Mouse (Mus musculus): ENCODE measurements around the gene Rbfox3. TPM values are rescaled to one million over a fixed set of nuclear protein-coding genes. Genes with fewer than 3 reads are reported as not detected.

Rbfox3 gene
- 1.1 and 1.3 TPM in 2 replicates for polyA plus RNA-seq (2014; fragmentation: Nextera tagmentation; extraction: Ambion mirVana)

GRCm38 (mm10) chr11:118911307-118912070 lies at the start of gene Rbfox3:
Rbfox3 (minus strand) TSS chr11:118911597.
- H3K27me3 ChIP-seq (replicated peaks; ENCODE audit: control insufficient read depth, insufficient read depth, low read length) = peaks cover 50% of the 10 kb centered on the region
- no peaks in the 10 kb centered on the region for H3K9me3 ChIP-seq (ENCODE audit: control insufficient read depth, low read length)
- no peak within 1 kb of the TSS for H3K4me3 ChIP-seq (ENCODE audit: low read depth, low read length)
- no peak for ATAC-seq (replicated peaks; ENCODE audit: low FRiP score)
- no peak for DNase-seq (ENCODE audit: low spot score)
- H3K4me2 ChIP-seq = no peak within 1 kb of the TSS
- H3K9ac ChIP-seq (ENCODE audit: low read depth, low read length) = no peak within 1 kb of the TSS
- no peaks in the 10 kb centered on the region; the same call in 1 of the 2 replicates for H3K4me1 ChIP-seq (replicated peaks; ENCODE audit: control insufficient read depth, insufficient read depth, low read length)
- no peaks in the 10 kb centered on the region for H3K36me3 ChIP-seq (ENCODE audit: control insufficient read depth, insufficient read depth, low read length)
- 50% methylated on average over 4 of the region's 4 CpGs for WGBS
- H3K27ac ChIP-seq (ENCODE audit: low read depth, low read length) = no peak within 1 kb of the TSS

- Histone ChIP-seq H3K9ac (ENCODE audit: low read depth, low read length) (no peak overlapping the region), H3K27ac (ENCODE audit: low read depth, low read length) (no peak overlapping the region), H3K9me3 (ENCODE audit: control insufficient read depth, low read length) (no peaks in the 10 kb centered on the region), H3K4me2 (no peak overlapping the region), H3K4me3 (ENCODE audit: low read depth, low read length) (no peak overlapping the region), H3K36me3 (ENCODE audit: control insufficient read depth, insufficient read depth, low read length) (no peaks in the 10 kb centered on the region), H3K27me3 (replicated peaks; ENCODE audit: control insufficient read depth, insufficient read depth, low read length) (0 out of 2 replicates have a peak, but pooled peaks cover 2% of the 10 kb centered on the region), H3K4me1 (replicated peaks; ENCODE audit: control insufficient read depth, insufficient read depth, low read length) (no peaks in the 10 kb centered on the region)
- WGBS = 69% methylated on average over 3 of the region's 3 CpGs
- ATAC-seq (replicated peaks; ENCODE audit: low FRiP score) (no peak), DNase-seq (ENCODE audit: low spot score) (no peak)
These were observed 49.3 kb upstream of the Rbfox3 start for GRCm38 (mm10) chr11:118960649-118961048.

GRCm38 (mm10) chr11:118957070-118957471 lies 45.7 kb upstream of the Rbfox3 start:
- Histone ChIP-seq H3K9me3 (ENCODE audit: control insufficient read depth, low read length) (no peaks in the 10 kb centered on the region), H3K9ac (ENCODE audit: low read depth, low read length) (no peak overlapping the region), H3K36me3 (ENCODE audit: control insufficient read depth, insufficient read depth, low read length) (no peaks in the 10 kb centered on the region), H3K4me2 (no peak overlapping the region), H3K27me3 (replicated peaks; ENCODE audit: control insufficient read depth, insufficient read depth, low read length) (0 out of 2 replicates have a peak, but pooled peaks cover 4% of the 10 kb centered on the region), H3K4me3 (ENCODE audit: low read depth, low read length) (no peak overlapping the region), H3K27ac (ENCODE audit: low read depth, low read length) (no peak overlapping the region), H3K4me1 (replicated peaks; ENCODE audit: control insufficient read depth, insufficient read depth, low read length) (no peaks in the 10 kb centered on the region)
- DNase-seq (ENCODE audit: low spot score) = no peak
- WGBS = 70% methylated on average over 14 of the region's 14 CpGs
- no peak for ATAC-seq (replicated peaks; ENCODE audit: low FRiP score)

- Histone ChIP-seq H3K4me3 (ENCODE audit: low read depth, low read length) (no peak overlapping the region), H3K9me3 (ENCODE audit: control insufficient read depth, low read length) (no peaks in the 10 kb centered on the region), H3K27me3 (replicated peaks; ENCODE audit: control insufficient read depth, insufficient read depth, low read length) (peaks cover 7% of the 10 kb centered on the region; the same call in 1 of the 2 replicates), H3K4me1 (replicated peaks; ENCODE audit: control insufficient read depth, insufficient read depth, low read length) (no peaks in the 10 kb centered on the region), H3K27ac (ENCODE audit: low read depth, low read length) (no peak overlapping the region), H3K4me2 (no peak overlapping the region), H3K9ac (ENCODE audit: low read depth, low read length) (no peak overlapping the region), H3K36me3 (ENCODE audit: control insufficient read depth, insufficient read depth, low read length) (no peaks in the 10 kb centered on the region)
- DNase-seq (ENCODE audit: low spot score) (no peak), ATAC-seq (replicated peaks; ENCODE audit: low FRiP score) (no peak)
- 29% methylated on average over 6 of the region's 6 CpGs for WGBS
These were observed 43.6 kb upstream of the Rbfox3 start for GRCm38 (mm10) chr11:118955016-118955415.

- Histone ChIP-seq H3K4me1 (replicated peaks; ENCODE audit: control insufficient read depth, insufficient read depth, low read length) (no peaks in the 10 kb centered on the region), H3K4me3 (ENCODE audit: low read depth, low read length) (no peak overlapping the region), H3K9me3 (ENCODE audit: control insufficient read depth, low read length) (no peaks in the 10 kb centered on the region), H3K4me2 (no peak overlapping the region), H3K9ac (ENCODE audit: low read depth, low read length) (no peak overlapping the region), H3K27ac (ENCODE audit: low read depth, low read length) (no peak overlapping the region), H3K36me3 (ENCODE audit: control insufficient read depth, insufficient read depth, low read length) (no peaks in the 10 kb centered on the region), H3K27me3 (replicated peaks; ENCODE audit: control insufficient read depth, insufficient read depth, low read length) (peaks cover under 1% of the 10 kb centered on the region; the same call in 1 of the 2 replicates)
- DNase-seq (ENCODE audit: low spot score) (no peak), ATAC-seq (replicated peaks; ENCODE audit: low FRiP score) (no peak)
- WGBS = 76% methylated on average over 8 of the region's 8 CpGs
These were observed 34.5 kb upstream of the Rbfox3 start for GRCm38 (mm10) chr11:118945868-118946267.

GRCm38 (mm10) chr11:118941268-118941667 lies 29.9 kb upstream of the Rbfox3 start:
- 48% methylated on average over 5 of the region's 5 CpGs for WGBS
- Histone ChIP-seq H3K27me3 (replicated peaks; ENCODE audit: control insufficient read depth, insufficient read depth, low read length) (0 out of 2 replicates have a peak, but pooled peaks cover 6% of the 10 kb centered on the region), H3K9ac (ENCODE audit: low read depth, low read length) (no peak overlapping the region), H3K4me3 (ENCODE audit: low read depth, low read length) (no peak overlapping the region), H3K9me3 (ENCODE audit: control insufficient read depth, low read length) (no peaks in the 10 kb centered on the region), H3K4me1 (replicated peaks; ENCODE audit: control insufficient read depth, insufficient read depth, low read length) (no peaks in the 10 kb centered on the region), H3K4me2 (no peak overlapping the region), H3K27ac (ENCODE audit: low read depth, low read length) (no peak overlapping the region), H3K36me3 (ENCODE audit: control insufficient read depth, insufficient read depth, low read length) (no peaks in the 10 kb centered on the region)
- ATAC-seq (replicated peaks; ENCODE audit: low FRiP score) (no peak), DNase-seq (ENCODE audit: low spot score) (no peak)

GRCm38 (mm10) chr11:118940539-118940938 lies 29.1 kb upstream of the Rbfox3 start:
- H3K27ac ChIP-seq (ENCODE audit: low read depth, low read length) = no peak overlapping the region
- no peak overlapping the region for H3K4me2 ChIP-seq
- H3K4me1 ChIP-seq (replicated peaks; ENCODE audit: control insufficient read depth, insufficient read depth, low read length) = no peaks in the 10 kb centered on the region
- no peak for DNase-seq (ENCODE audit: low spot score)
- H3K4me3 ChIP-seq (ENCODE audit: low read depth, low read length) = no peak overlapping the region
- WGBS = 75% methylated on average over 11 of the region's 11 CpGs
- 0 out of 2 replicates have a peak, but pooled peaks cover 6% of the 10 kb centered on the region for H3K27me3 ChIP-seq (replicated peaks; ENCODE audit: control insufficient read depth, insufficient read depth, low read length)
- H3K9ac ChIP-seq (ENCODE audit: low read depth, low read length) = no peak overlapping the region
- ATAC-seq (replicated peaks; ENCODE audit: low FRiP score) = no peak
- no peaks in the 10 kb centered on the region for H3K36me3 ChIP-seq (ENCODE audit: control insufficient read depth, insufficient read depth, low read length)
- H3K9me3 ChIP-seq (ENCODE audit: control insufficient read depth, low read length) = no peaks in the 10 kb centered on the region

- Histone ChIP-seq H3K4me3 (ENCODE audit: low read depth, low read length) (no peak overlapping the region), H3K4me2 (no peak overlapping the region), H3K36me3 (ENCODE audit: control insufficient read depth, insufficient read depth, low read length) (no peaks in the 10 kb centered on the region), H3K4me1 (replicated peaks; ENCODE audit: control insufficient read depth, insufficient read depth, low read length) (no peaks in the 10 kb centered on the region), H3K9me3 (ENCODE audit: control insufficient read depth, low read length) (no peaks in the 10 kb centered on the region), H3K27ac (ENCODE audit: low read depth, low read length) (no peak overlapping the region), H3K9ac (ENCODE audit: low read depth, low read length) (no peak overlapping the region), H3K27me3 (replicated peaks; ENCODE audit: control insufficient read depth, insufficient read depth, low read length) (peaks cover 8% of the 10 kb centered on the region; the same call in 1 of the 2 replicates)
- 65% methylated on average over 4 of the region's 4 CpGs for WGBS
- DNase-seq (ENCODE audit: low spot score) (no peak), ATAC-seq (replicated peaks; ENCODE audit: low FRiP score) (no peak)
These were observed 28.3 kb upstream of the Rbfox3 start for GRCm38 (mm10) chr11:118939731-118940130.

- H3K4me3 ChIP-seq (ENCODE audit: low read depth, low read length) = no peak overlapping the region
- no peak overlapping the region for H3K27ac ChIP-seq (ENCODE audit: low read depth, low read length)
- no peaks in the 10 kb centered on the region for H3K4me1 ChIP-seq (replicated peaks; ENCODE audit: control insufficient read depth, insufficient read depth, low read length)
- H3K9me3 ChIP-seq (ENCODE audit: control insufficient read depth, low read length) = no peaks in the 10 kb centered on the region; the same call in 1 of the 2 replicates
- no peaks in the 10 kb centered on the region for H3K36me3 ChIP-seq (ENCODE audit: control insufficient read depth, insufficient read depth, low read length)
- H3K9ac ChIP-seq (ENCODE audit: low read depth, low read length) = no peak overlapping the region
- H3K27me3 ChIP-seq (replicated peaks; ENCODE audit: control insufficient read depth, insufficient read depth, low read length) = peaks cover 3% of the 10 kb centered on the region; the same call in 1 of the 2 replicates
- DNase-seq (ENCODE audit: low spot score) (no peak), ATAC-seq (replicated peaks; ENCODE audit: low FRiP score) (no peak)
- no peak overlapping the region for H3K4me2 ChIP-seq
- 11% methylated on average over 1 of the region's 1 CpGs for WGBS
These were observed 23.5 kb upstream of the Rbfox3 start for GRCm38 (mm10) chr11:118934925-118935324.

Data from liver, embryonic 11.5 days (tissue).